Mouse (Mus musculus) midbrain, postnatal 0 days (tissue): ENCODE data around the gene Cdc42. TPM values are rescaled to one million over a fixed set of nuclear protein-coding genes. Genes with fewer than 3 reads are reported as not detected.
A peak's percentile ranks its signal among the peaks of the same experiment; 100 is the strongest.

ENCODE experiments used
- ATAC-seq: fragments of 200-750 bp; cut with Nextera tagmentation; 2 replicates; pipeline ENCODE4 v1.8.0; 2017; ENCODE audit warnings: moderate number of reproducible peaks, mild to moderate bottlenecking, moderate TSS enrichment, moderate library complexity; ENCODE audit not compliant: low FRiP score
- DNase-seq: peaks from one replicate; pipeline ENCODE4 v3.0.0-alpha.2; 2015; ENCODE audit warnings: low spot score
- H3K27ac ChIP-seq: fragments of 300-500 bp; sonication (generic); 2 replicates; pipeline ENCODE4 v1.5.1; 2014; ENCODE audit warnings: low read depth, mild to moderate bottlenecking, low read length, mixed read lengths
- H3K27me3 ChIP-seq: fragments of 300-500 bp; sonication (generic); 2 replicates; pipeline ENCODE4 v1.6.1; 2014; ENCODE audit warnings: low read length, control low read depth, mixed read lengths; ENCODE audit not compliant: insufficient read depth
- H3K36me3 ChIP-seq: fragments of 300-500 bp; sonication (generic); 2 replicates; pipeline ENCODE4 v1.6.1; 2014; ENCODE audit warnings: low read length, control low read depth, mixed read lengths; ENCODE audit not compliant: insufficient read depth
- H3K4me1 ChIP-seq: fragments of 300-500 bp; sonication (generic); 2 replicates; pipeline ENCODE4 v1.6.1; 2014; ENCODE audit warnings: mild to moderate bottlenecking, control low read depth, antibody characterized with exemption, low read length, mixed read lengths; ENCODE audit not compliant: insufficient read depth
- H3K4me2 ChIP-seq: fragments of 300-500 bp; sonication (generic); 2 replicates; pipeline ENCODE4 v1.6.1; 2014; ENCODE audit warnings: low read depth, mild to moderate bottlenecking, low read length, mixed read lengths; ENCODE audit not compliant: poor library complexity, severe bottlenecking
- H3K4me3 ChIP-seq: fragments of 300-500 bp; sonication (generic); 2 replicates; pipeline ENCODE4 v1.5.1; 2014; ENCODE audit warnings: low read depth, mild to moderate bottlenecking, low read length, moderate library complexity
- H3K9ac ChIP-seq: fragments of 300-500 bp; sonication (generic); replicated peaks from 2 replicates; pipeline ENCODE4 v1.6.1; 2014; ENCODE audit warnings: mild to moderate bottlenecking, low read length, moderate library complexity, mixed read lengths; ENCODE audit not compliant: poor library complexity, severe bottlenecking
- H3K9me3 ChIP-seq: fragments of 300-500 bp; sonication (generic); 2 replicates; pipeline ENCODE4 v1.6.1; 2016; ENCODE audit warnings: low read length, control low read depth
- CTCF ChIP-seq: IDR thresholded peaks from 2 replicates; pipeline ENCODE4 v1.5.1; 2016; ENCODE audit warnings: antibody characterized with exemption, mild to moderate bottlenecking
- WGBS: fragments of 180-500 bp; shearing (Covaris S2); extraction: QIAGEN DNeasy Blood & Tissue Kit; methylation state at CpG from one replicate; pipeline ENCODE4 v1.1.7; 2014; 5-methylcytosine and 5-hydroxymethylcytosine counted together
- polyA plus RNA-seq: library from polyadenylated mRNA; unstranded; fragments of >200 nt; fragmentation: Nextera tagmentation; extraction: Ambion mirVana; gene quantifications from 2 replicates; pipeline ENCODE4 v1.2.1, GENCODE M21; 2015
- total RNA-seq: library from RNA; depleted of rRNA; stranded (reverse); fragments of >200 nt; gene quantifications from 2 replicates; pipeline ENCODE4 v1.2.3, GENCODE M21; 2014

The Cdc42 gene
- total and polyA plus RNA-seq, 2 experiments from 2014 or later = 583 to 1,182 TPM

GRCm38 (mm10) chr4:137305831-137306576 is 51.5 kb downstream of the Cdc42 start:
- H3K27me3 ChIP-seq = no peaks in the 10 kb centered on the region
- TF ChIP-seq CTCF = no peak
- no peak overlapping the region for H3K4me2 ChIP-seq
- H3K9me3 ChIP-seq = no peaks in the 10 kb centered on the region
- no peak for ATAC-seq
- no peak for DNase-seq
- no peak overlapping the region for H3K4me3 ChIP-seq
- no peak overlapping the region for H3K27ac ChIP-seq
- WGBS = 60% methylated on average over 13 of the region's 13 CpGs
- 0 out of 2 replicates have a peak, but pooled peaks cover 3% of the 10 kb centered on the region for H3K4me1 ChIP-seq
- H3K36me3 ChIP-seq = no peaks in the 10 kb centered on the region
- no peak overlapping the region for H3K9ac ChIP-seq

DNA sequence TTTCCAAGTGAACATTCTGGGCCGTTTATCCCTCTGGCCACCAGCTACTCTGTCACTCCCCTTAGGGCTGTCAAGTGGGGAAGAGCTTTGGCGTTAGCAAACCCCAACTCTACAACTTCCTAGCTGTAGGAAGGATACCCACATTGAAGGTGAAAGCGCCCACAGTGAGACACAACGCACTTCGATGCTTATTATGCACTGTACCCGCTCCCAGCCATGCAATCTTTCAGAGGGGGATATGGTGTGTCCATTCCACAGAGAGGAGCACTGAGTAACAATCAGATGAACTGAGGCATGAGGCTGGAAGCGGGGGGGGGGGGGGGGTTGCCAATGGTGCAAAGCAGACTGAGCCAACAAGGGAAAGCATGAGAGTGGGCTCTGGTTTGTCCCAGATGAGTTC is 52.5 kb downstream of the Cdc42 start:
- Histone ChIP-seq H3K9ac (no peak overlapping the region), H3K4me3 (no peak overlapping the region), H3K9me3 (no peaks in the 10 kb centered on the region), H3K27ac (no peak overlapping the region), H3K27me3 (no peaks in the 10 kb centered on the region), H3K4me1 (0 out of 2 replicates have a peak, but pooled peaks cover 3% of the 10 kb centered on the region), H3K4me2 (no peak overlapping the region), H3K36me3 (no peaks in the 10 kb centered on the region)
- TF ChIP-seq CTCF = no peak
- DNase-seq (no peak), ATAC-seq (no peak)
- WGBS = 92% methylated on average over 6 of the region's 7 CpGs

- whole genome bisulfite sequencing = 92% methylated on average over 7 of the region's 7 CpGs
- H3K27ac ChIP-seq = no peak overlapping the region
- H3K4me2 ChIP-seq = no peak overlapping the region
- DNase-seq (no peak), ATAC-seq (no peak)
- no peak overlapping the region for H3K9ac ChIP-seq
- no peaks in the 10 kb centered on the region for H3K36me3 ChIP-seq
- no peak for TF ChIP-seq CTCF
- H3K27me3 ChIP-seq = no peaks in the 10 kb centered on the region
- H3K4me1 ChIP-seq = 0 out of 2 replicates have a peak, but pooled peaks cover 3% of the 10 kb centered on the region
- no peaks in the 10 kb centered on the region for H3K9me3 ChIP-seq
- H3K4me3 ChIP-seq = no peak overlapping the region
These were observed 53.4 kb downstream of the Cdc42 start for GRCm38 (mm10) chr4:137304106-137304505.

- Histone ChIP-seq H3K27me3 (no peaks in the 10 kb centered on the region), H3K27ac (no peak overlapping the region), H3K4me2 (no peak overlapping the region), H3K36me3 (no peaks in the 10 kb centered on the region), H3K4me1 (no peaks in the 10 kb centered on the region), H3K4me3 (no peak overlapping the region), H3K9me3 (no peaks in the 10 kb centered on the region), H3K9ac (no peak overlapping the region)
- TF ChIP-seq CTCF = no peak
- DNase-seq (peak; percentile 58), ATAC-seq (0 out of 2 replicates have a peak, but pooled peaks have one; percentile 41)
- WGBS = 57% methylated on average over 16 of the region's 16 CpGs
These were observed 55.9 kb downstream of the Cdc42 start for GRCm38 (mm10) chr4:137301635-137302034.

- 94% methylated on average over 13 of the region's 13 CpGs for WGBS
- DNase-seq = no peak
- H3K4me3 ChIP-seq = no peak overlapping the region
These were observed 57.3 kb downstream of the Cdc42 start for GRCm38 (mm10) chr4:137300227-137300626.

GRCm38 (mm10) chr4:137298406-137298805 is 59.1 kb downstream of the Cdc42 start:
- H3K27me3 ChIP-seq = no peaks in the 10 kb centered on the region
- H3K4me3 ChIP-seq = no peak overlapping the region
- no peak for DNase-seq
- no peak overlapping the region for H3K4me2 ChIP-seq
- TF ChIP-seq CTCF = no peak
- no peak overlapping the region for H3K27ac ChIP-seq
- WGBS = 72% methylated on average over 8 of the region's 8 CpGs
- no peaks in the 10 kb centered on the region for H3K4me1 ChIP-seq
- no peak overlapping the region for H3K9ac ChIP-seq
- ATAC-seq = no peak
- H3K9me3 ChIP-seq = no peaks in the 10 kb centered on the region
- H3K36me3 ChIP-seq = peaks cover 6% of the 10 kb centered on the region; the same call in 1 of the 2 replicates

More at GRCm38 (mm10) chr4:137300227-137300626, 57.3 kb downstream of the Cdc42 start:
- H3K4me1 ChIP-seq = no peaks in the 10 kb centered on the region
- no peak overlapping the region for H3K4me2 ChIP-seq
- ATAC-seq = no peak
- no peak overlapping the region for H3K27ac ChIP-seq
- no peak overlapping the region for H3K9ac ChIP-seq
- H3K36me3 ChIP-seq = peaks cover 6% of the 10 kb centered on the region; the same call in 1 of the 2 replicates
- H3K27me3 ChIP-seq = no peaks in the 10 kb centered on the region
- TF ChIP-seq CTCF = no peak
- no peaks in the 10 kb centered on the region for H3K9me3 ChIP-seq
